Mouse (Mus musculus): ENCODE data around the gene Wdfy3.

DNA sequence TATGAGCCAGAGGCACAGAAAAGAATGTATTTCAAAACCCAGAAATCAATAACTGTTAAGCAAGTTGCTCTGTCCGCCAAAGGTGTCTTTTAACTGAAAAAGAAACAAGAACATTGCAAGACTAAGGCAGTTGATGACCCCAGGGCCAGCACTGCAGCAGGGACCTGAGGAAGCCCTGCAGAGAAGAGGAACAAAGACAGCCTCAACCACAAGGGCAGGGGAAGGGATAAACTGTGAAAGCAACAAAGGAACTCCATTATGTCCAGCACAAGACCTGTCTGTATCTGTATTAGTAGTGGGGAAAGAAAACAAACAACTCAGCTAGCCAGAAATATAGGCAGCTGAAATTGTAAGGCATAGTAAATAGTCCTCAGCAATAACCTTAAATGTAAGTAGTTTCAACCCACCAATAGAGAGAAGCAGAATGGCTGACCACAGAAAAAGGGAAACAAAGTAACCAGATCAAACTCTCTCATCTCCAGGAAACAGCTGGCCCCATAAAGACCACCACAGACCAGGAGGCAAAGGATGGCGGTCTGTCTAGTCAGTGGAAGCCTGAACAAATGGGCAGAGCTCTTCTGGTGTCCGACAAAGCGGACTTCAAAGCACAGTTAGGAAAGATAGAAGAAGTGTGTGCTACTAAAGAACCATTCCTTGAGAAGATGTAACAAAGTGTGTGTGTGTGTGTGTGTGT is 283.7 kb downstream of the Wdfy3 start:
- TF ChIP-seq CTCF (IDR thresholded peaks at IDR 0.05; ENCODE audit: borderline replicate concordance, extremely low read depth, insufficient read depth, insufficient read length) (no peak), POLR2A (IDR thresholded peaks at IDR 0.05; ENCODE audit: borderline replicate concordance, extremely low read depth, insufficient read depth, insufficient read length, poor library complexity, severe bottlenecking) (no peak)

All from brain, embryonic 14.5 days (tissue).